Mouse (Mus musculus) left cerebral cortex, postnatal 14 days (tissue): Measurements from ENCODE around the gene Gm49673. TPM values are rescaled to one million over a fixed set of nuclear protein-coding genes. Genes with fewer than 3 reads are reported as not detected.
"Not testable (repeated sequence)": the region's sequence is repeated elsewhere in the genome, so short reads cannot be mapped to it uniquely, and the experiment has no call there.

Source experiments
- DNase-seq, 2 experiments: peaks; one replicate each; pipeline ENCODE4 v3.0.0; 2021 to 2022; ENCODE audit warnings: low spot score in 2 of 2, mixed read lengths in 1 of 2
- intact Hi-C: fragments of 180-260 bp; cut with DNase I; formaldehyde crosslinking; loops from one replicate; pipeline ENCODE4 v1.15.1; 2025
- total RNA-seq, 2 experiments: library from RNA; stranded (reverse); gene quantifications; 2 replicates each; pipeline ENCODE4 v1.2.3; 2021

Gene Gm49673
- total RNA-seq, 2 experiments from 2014 or later, result 0.29 TPM; not detected in 1

DNA sequence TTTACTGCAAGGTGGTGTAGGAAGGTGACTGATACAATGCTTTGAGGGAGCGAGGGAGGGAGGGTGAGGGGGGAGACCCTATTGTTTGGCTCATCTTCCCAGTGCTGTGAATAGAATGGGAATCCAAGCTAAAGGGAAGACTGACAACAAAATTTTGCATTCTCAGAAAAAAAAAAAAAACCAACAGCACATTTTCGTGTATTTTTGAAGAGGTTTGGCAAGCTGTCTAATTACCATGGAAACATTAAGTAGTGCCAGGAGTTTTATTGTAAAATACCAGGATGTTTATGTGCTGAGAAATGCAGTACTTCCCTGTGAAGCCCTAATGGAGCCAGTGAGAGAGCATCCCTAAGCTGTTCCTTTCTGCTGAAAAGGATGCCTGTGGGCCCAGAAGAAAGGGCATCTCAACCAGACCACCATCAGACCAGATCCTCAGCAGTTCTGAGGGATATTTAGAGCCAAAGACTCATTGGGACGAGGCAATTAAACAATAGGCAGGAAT lies 90.9 kb downstream of the Gm49673 start:
- peak in 1 of 2 experiments; percentile 80 for DNase-seq
- intact Hi-C loops, result not testable (repeated sequence)

DNA sequence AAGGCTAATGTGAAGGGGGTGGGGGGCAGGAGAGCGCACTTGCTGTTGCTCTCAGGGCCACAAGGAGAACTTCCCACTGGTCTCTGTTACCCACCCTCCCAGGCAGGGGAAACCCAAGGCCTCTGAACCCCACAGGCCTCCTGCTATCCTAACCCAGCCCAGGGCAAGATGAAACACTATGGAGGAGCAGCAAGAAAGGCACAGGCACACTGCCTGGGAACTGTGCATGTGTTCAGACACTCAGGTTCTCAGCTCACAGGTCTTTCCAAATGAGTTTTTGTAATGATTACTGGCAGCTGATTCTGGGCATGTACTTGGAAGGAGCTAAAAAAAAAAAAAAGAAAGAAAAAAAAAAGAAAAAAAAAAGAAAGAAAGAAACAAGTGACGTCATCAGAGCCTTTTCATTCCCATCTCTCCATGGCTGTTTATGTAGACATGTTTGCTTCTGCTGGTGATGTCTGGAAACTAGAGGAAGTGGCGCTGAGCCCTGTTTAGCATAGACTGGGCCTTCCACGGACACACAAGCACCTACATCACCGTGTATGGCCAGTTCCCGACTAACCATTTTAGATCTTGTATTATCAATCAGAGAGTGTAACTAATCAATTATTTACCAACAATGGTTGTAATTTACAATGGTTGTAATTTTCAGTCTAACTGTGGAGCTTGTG lies 91.5 kb downstream of the Gm49673 start:
- intact Hi-C loops, result not testable (repeated sequence)

DNA sequence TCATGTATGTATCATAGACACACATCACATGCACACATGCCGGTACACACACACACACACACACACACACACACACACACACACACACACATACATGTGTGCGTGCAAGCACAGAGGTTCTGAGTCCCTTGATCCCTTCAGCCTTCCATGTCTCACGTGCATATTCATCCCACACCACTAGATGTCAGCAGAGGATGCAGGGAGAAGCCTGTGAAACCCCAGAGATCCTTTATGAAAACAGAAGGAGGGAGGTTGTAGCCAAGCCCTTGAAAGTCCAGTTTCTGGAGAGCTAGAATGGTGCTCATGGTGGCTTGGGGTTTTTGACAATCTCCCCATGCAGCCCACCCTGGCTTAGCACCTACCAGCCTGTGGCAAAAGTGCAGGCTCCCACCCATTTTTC lies 96.3 kb downstream of the Gm49673 start:
- intact Hi-C loops, result not testable (repeated sequence)
- peak; percentile 75 to 87 for DNase-seq

More for the DNA sequence above, 91.5 kb downstream of the Gm49673 start:
- DNase-seq, result not testable (repeated sequence)

DNA sequence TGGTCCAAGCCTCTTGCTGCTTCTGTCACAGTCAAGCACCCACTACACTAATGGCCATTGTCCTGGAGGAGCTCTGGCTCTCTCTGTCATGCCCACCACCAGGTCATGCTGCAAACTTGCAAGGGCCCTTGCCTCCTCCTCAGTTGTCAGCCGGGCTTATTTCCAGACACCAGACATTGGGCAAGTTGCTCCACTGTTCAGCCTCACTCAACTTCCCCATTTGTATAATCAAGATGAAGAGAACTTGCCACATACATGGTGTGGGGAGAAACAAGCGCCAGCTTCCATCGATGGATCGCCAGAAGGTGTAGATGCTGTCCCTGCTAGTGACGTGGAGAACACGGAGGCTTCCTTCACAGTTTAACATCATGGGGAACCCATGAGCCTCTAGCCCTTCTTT lies 97.4 kb downstream of the Gm49673 start:
- DNase-seq, intact Hi-C loops: not testable (repeated sequence)

GRCm38 (mm10) chr17:8046178-8046577 lies 101.4 kb downstream of the Gm49673 start:
- DNase-seq, result peak; percentile 82 to 86
- intact Hi-C loops, result not testable (repeated sequence)

- DNase-seq, intact Hi-C loops: not testable (repeated sequence)
These were observed 106.4 kb downstream of the Gm49673 start for GRCm38 (mm10) chr17:8041197-8041596.

- DNase-seq, intact Hi-C loops: not testable (repeated sequence)
These were observed 107.5 kb downstream of the Gm49673 start for GRCm38 (mm10) chr17:8039916-8040635.

- DNase-seq, intact Hi-C loops: not testable (repeated sequence)
These were observed 110.6 kb downstream of the Gm49673 start for GRCm38 (mm10) chr17:8036976-8037375.

Other genes starting within 250 kb of the Gm49673 start
- gene Tagap, start 221.8 kb downstream of the Gm49673 start, total RNA-seq, result 1 to 10 TPM; 4.9 TPM
- 10 to 100 TPM; 33.6 to 39.1 TPM for gene Rsph3a, start 202.2 kb downstream of the Gm49673 start, total RNA-seq
- 1 to 10 TPM; 3.4 to 6.8 TPM for gene Rnaset2a, start 309 bp upstream of the Gm49673 start, total RNA-seq
- 10 to 100 TPM; 19.9 to 21.4 TPM for gene Fgfr1op, start 17.7 kb upstream of the Gm49673 start, total RNA-seq
- not detected for gene Ccr6, start 88.3 kb upstream of the Gm49673 start, total RNA-seq
- gene Mpc1, start 135.1 kb upstream of the Gm49673 start, total RNA-seq, result 100 to 1,000 TPM; 193 to 205 TPM
- 10 to 100 TPM; 58.0 to 62.1 TPM for gene Sft2d1, start 163.3 kb upstream of the Gm49673 start, total RNA-seq
- 10 to 100 TPM in 1 of 2 experiments, 1 to 10 TPM in 1; 7.2 to 12.3 TPM for gene Prr18, start 189.7 kb upstream of the Gm49673 start, total RNA-seq
- gene T2, start 208.2 kb upstream of the Gm49673 start, total RNA-seq, result under 1 TPM in 1 of 2 experiments, not detected in 1; 0.33 TPM